Mouse (Mus musculus) liver, embryonic 12.5 days (tissue): ENCODE measurements around the gene Spock1. TPM values are rescaled to one million over a fixed set of nuclear protein-coding genes. Genes with fewer than 3 reads are reported as not detected.

Experiments used
- ATAC-seq: fragments of 200-750 bp; cut with Nextera tagmentation; 2 replicates; pipeline ENCODE4 v1.8.0; 2017; ENCODE audit warnings: moderate number of reproducible peaks, mild to moderate bottlenecking, moderate library complexity
- H3K27ac ChIP-seq: fragments of 300-500 bp; sonication (generic); 2 replicates; pipeline ENCODE4 v1.5.1; 2016; ENCODE audit warnings: mild to moderate bottlenecking
- H3K27me3 ChIP-seq: fragments of 300-500 bp; sonication (generic); replicated peaks from 2 replicates; pipeline ENCODE4 v1.6.1; 2016; ENCODE audit warnings: mild to moderate bottlenecking, moderate library complexity
- H3K36me3 ChIP-seq: fragments of 300-500 bp; sonication (generic); 2 replicates; pipeline ENCODE4 v1.6.1; 2016; ENCODE audit warnings: mild to moderate bottlenecking, moderate library complexity
- H3K4me1 ChIP-seq: fragments of 300-500 bp; sonication (generic); 2 replicates; pipeline ENCODE4 v1.6.1; 2016
- H3K4me2 ChIP-seq: fragments of 300-500 bp; sonication (generic); 2 replicates; pipeline ENCODE4 v1.6.1; 2016; ENCODE audit warnings: mild to moderate bottlenecking, moderate library complexity
- H3K4me3 ChIP-seq: fragments of 300-500 bp; sonication (generic); 2 replicates; pipeline ENCODE4 v1.5.1; 2016; ENCODE audit warnings: mild to moderate bottlenecking, moderate library complexity
- H3K9ac ChIP-seq: fragments of 300-500 bp; sonication (generic); 2 replicates; pipeline ENCODE4 v1.6.1; 2016; ENCODE audit warnings: mild to moderate bottlenecking, moderate library complexity
- H3K9me3 ChIP-seq: fragments of 300-500 bp; sonication (generic); replicated peaks from 2 replicates; pipeline ENCODE4 v1.6.1; 2016; ENCODE audit warnings: mild to moderate bottlenecking, moderate library complexity
- WGBS: fragments of 180-500 bp; shearing (Covaris S2); methylation state at CpG from one replicate; pipeline ENCODE4 v1.1.7; 2016; ENCODE audit not compliant: insufficient replicate concordance; 5-methylcytosine and 5-hydroxymethylcytosine counted together
- polyA plus RNA-seq: library from polyadenylated mRNA; unstranded; fragments of >200 nt; fragmentation: Nextera tagmentation; extraction: Ambion mirVana; gene quantifications from 2 replicates; pipeline ENCODE4 v1.2.1, GENCODE M21; 2016

Spock1 gene
- 0.27 and 0.43 TPM in 2 replicates for polyA plus RNA-seq

DNA sequence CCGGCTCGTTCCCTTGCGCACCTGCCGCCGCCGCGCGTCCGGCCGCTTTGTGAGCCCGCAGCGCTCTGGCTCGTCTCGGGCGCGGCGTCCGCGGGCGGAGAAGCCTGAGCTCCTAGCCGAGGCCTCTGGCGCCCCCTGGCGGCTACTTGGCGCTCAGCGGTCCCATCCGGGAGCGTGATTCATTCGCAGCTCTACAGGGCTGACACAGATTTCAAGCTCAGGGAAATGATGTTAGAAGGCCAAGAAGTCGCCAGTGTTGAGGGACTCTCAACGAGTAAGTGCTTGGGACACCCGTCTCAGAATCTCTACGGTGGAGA lies at the start of gene Spock1:
Gene Spock1 (minus strand): TSS at position 67 of the 317 bp plus-strand sequence.
- H3K27me3 ChIP-seq: peaks cover 37% of the 10 kb centered on the region
- H3K9ac ChIP-seq: no peak within 1 kb of the TSS
- 1% methylated on average over 32 of the region's 32 CpGs for WGBS
- peak within 1 kb of the TSS; percentile 32 for H3K4me3 ChIP-seq
- H3K27ac ChIP-seq: no peak within 1 kb of the TSS
- H3K36me3 ChIP-seq: no peaks in the 10 kb centered on the region
- ATAC-seq: no peak
- no peaks in the 10 kb centered on the region for H3K4me1 ChIP-seq
- H3K4me2 ChIP-seq: peak within 1 kb of the TSS; percentile 57
- H3K9me3 ChIP-seq: no peaks in the 10 kb centered on the region

DNA sequence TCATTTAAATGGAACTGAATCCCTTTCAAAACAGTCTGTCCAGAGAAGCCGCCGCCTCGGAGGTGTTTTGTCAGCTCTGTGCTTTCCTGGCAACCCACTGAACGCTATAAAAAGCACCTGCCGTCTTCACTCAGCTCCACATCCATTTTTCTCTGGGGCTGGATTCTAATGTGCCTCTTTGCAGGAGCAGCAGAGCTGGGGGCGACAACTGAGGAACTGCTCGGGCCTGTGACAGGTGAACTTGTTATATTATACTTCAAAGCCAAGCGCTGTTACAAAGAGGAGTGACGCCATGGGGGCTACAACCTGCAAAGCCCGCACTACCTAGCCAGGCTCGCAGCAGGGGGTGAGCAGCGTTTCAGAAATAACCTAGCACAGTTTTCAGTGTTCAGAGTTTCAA lies 42.0 kb upstream of the Spock1 start:
- H3K4me2 ChIP-seq: no peak overlapping the region
- no peaks in the 10 kb centered on the region for H3K36me3 ChIP-seq
- no peak overlapping the region for H3K27ac ChIP-seq
- H3K4me1 ChIP-seq: no peaks in the 10 kb centered on the region
- no peak overlapping the region for H3K9ac ChIP-seq
- H3K4me3 ChIP-seq: no peak overlapping the region
- no peaks in the 10 kb centered on the region for H3K27me3 ChIP-seq
- ATAC-seq: no peak
- WGBS: 78% methylated on average over 12 of the region's 12 CpGs
- H3K9me3 ChIP-seq: no peaks in the 10 kb centered on the region

DNA sequence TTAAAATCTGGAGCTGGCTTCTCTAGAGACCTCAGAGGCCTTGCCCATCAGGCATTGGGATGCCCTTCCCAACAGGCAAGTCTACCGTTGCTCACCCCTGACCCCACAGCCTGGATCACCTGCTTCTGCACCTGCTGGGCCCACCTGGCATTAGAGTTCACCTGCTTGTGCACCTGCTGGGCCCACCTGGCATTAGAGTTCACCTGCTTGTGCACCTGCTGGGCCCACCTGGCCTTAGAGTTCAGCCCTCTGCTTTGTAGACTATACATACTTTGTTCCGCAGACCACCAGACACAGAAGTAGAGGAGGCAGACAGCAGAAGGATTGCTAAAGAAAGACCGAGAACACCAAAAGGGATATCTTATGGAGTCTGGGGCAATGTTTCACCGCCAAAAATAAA lies 41.4 kb upstream of the Spock1 start:
- WGBS: 72% methylated on average over 4 of the region's 4 CpGs
- Histone ChIP-seq H3K4me2 (no peak overlapping the region), H3K27ac (no peak overlapping the region), H3K4me1 (no peaks in the 10 kb centered on the region), H3K9me3 (no peaks in the 10 kb centered on the region), H3K4me3 (no peak overlapping the region), H3K36me3 (no peaks in the 10 kb centered on the region), H3K27me3 (no peaks in the 10 kb centered on the region), H3K9ac (no peak overlapping the region)
- no peak for ATAC-seq

DNA sequence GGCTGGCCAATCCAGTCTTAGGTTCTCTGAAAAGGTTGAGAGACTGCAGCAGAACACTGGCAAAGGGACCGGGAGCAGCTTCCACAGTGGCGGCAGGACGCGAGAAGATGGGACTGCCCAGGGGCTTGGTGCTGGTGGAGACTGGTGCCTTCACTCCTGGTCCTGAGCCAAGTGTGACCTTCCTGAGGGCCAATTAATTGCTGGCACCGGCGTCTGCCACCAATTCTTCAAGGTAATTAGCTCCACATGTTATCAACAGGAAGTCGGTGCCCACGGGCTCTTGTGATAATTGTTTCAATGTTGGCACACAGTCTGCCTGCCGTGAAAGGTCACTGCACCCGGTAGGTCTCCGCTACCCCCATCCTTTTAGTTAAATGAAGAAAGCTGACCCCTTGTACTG lies 37.1 kb upstream of the Spock1 start:
- 71% methylated on average over 11 of the region's 11 CpGs for whole genome bisulfite sequencing
- Histone ChIP-seq H3K27ac (no peak overlapping the region), H3K9ac (no peak overlapping the region), H3K4me2 (no peak overlapping the region), H3K36me3 (no peaks in the 10 kb centered on the region), H3K9me3 (no peaks in the 10 kb centered on the region), H3K27me3 (no peaks in the 10 kb centered on the region), H3K4me1 (no peaks in the 10 kb centered on the region), H3K4me3 (no peak overlapping the region)
- ATAC-seq: no peak

DNA sequence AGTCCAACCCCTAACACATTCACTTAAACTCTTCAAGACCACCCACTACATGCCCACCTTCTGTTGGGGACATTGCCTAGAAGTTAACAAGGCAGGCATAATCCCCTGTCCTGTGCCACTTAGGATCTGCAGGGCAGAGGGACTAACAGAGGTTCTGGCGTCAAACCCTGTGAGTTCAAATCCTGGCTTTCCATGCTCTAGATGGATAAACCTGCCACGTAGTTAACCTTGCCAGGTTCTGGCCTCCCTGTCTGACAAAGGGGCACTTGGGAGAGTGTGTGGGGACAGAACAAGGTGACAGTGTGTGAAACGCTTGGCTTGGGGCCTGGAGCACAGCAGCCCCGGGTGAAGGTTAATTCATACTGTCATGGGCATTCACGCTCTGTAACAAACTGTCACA lies 36.3 kb upstream of the Spock1 start:
- H3K9me3 ChIP-seq: no peaks in the 10 kb centered on the region
- H3K4me2 ChIP-seq: no peak overlapping the region
- H3K27ac ChIP-seq: no peak overlapping the region
- H3K9ac ChIP-seq: no peak overlapping the region
- H3K36me3 ChIP-seq: no peaks in the 10 kb centered on the region
- H3K27me3 ChIP-seq: no peaks in the 10 kb centered on the region
- no peak for ATAC-seq
- WGBS: 70% methylated on average over 5 of the region's 5 CpGs
- H3K4me3 ChIP-seq: no peak overlapping the region
- no peaks in the 10 kb centered on the region for H3K4me1 ChIP-seq

DNA sequence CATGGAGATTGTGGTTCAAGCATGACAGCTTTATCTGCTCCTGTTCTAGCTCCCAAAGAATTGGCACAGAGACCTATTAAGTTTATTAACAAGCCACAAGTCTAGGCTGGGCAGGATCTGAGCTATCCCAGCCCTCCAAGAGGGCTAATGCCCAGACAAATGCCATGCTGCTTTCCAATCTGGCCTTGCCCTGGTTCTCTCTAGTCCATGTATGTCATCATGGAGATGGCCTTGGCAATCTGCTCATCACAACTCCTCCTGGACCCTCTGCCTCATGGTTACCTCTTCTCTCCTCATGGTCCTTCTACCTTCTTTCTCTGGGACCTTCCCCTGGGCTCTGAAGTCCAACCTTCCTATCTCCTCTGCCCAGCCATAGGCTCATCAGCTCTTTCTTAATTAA lies 35.8 kb upstream of the Spock1 start:
- ATAC-seq: no peak
- H3K9ac ChIP-seq: no peak overlapping the region
- no peak overlapping the region for H3K27ac ChIP-seq
- no peaks in the 10 kb centered on the region for H3K4me1 ChIP-seq
- H3K4me3 ChIP-seq: no peak overlapping the region
- no peaks in the 10 kb centered on the region for H3K27me3 ChIP-seq
- no peaks in the 10 kb centered on the region for H3K9me3 ChIP-seq
- H3K36me3 ChIP-seq: no peaks in the 10 kb centered on the region
- no peak overlapping the region for H3K4me2 ChIP-seq

DNA sequence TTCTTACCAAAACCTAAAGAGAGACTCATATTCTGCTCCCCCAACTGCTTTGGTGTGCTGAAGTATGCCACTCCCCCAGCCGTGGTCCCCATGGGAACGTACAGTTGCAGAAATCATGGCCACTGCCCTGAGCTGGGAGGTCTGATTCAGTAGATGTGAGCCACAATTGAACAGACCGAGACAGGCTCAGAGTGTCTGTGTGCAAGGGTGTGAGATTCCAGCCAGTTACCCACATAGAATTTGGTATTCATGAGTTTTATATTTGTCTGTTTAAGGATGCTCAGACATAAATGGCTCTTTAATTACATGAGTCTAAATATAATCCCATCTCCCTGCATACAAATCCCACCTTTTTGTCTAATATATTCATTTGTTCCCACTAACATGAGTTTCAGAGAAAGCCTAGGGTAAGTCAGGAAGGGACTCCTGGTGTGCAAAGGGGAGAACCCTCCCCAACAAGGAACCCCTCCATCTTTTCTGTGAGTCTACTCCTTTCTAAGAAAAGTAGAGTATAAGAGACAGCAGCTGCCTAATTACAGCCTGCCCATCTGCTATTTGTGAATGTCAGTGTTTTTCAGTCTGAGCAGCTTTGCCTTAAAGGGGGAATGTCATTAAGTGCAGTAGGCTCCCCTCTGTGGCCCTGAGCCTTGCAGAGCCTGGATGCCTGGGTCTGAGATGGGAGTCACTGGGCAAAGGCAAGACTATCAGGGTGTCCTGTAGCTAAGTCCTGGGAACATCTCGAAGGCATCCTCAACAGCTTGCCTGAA lies 29.5 kb upstream of the Spock1 start:
- Histone ChIP-seq H3K9ac (no peak overlapping the region), H3K27me3 (no peaks in the 10 kb centered on the region), H3K27ac (no peak overlapping the region), H3K4me3 (no peak overlapping the region), H3K9me3 (no peaks in the 10 kb centered on the region), H3K36me3 (no peaks in the 10 kb centered on the region), H3K4me2 (no peak overlapping the region), H3K4me1 (no peaks in the 10 kb centered on the region)
- WGBS: 55% methylated on average over 4 of the region's 4 CpGs
- no peak for ATAC-seq

DNA sequence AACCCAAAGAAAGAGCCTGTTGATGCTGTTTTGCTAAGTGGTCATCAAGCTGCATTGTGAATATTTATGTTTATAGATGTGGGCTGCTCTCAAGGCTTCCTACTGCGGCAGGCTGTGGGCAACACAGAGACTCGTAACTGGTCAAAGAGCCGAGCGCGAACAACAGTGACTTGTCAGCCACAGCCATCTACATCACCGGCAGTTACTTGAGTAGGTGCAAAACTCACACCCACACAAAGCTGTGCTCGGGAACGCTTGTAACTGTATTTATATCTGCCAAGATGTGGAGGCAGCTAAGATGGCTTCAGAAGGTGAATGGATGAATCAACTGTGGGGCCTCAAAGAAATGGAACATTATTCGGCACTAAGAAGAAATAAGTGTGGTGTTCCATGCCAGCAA lies 23.9 kb upstream of the Spock1 start:
- Histone ChIP-seq H3K9me3 (no peaks in the 10 kb centered on the region), H3K4me2 (no peak overlapping the region), H3K27ac (no peak overlapping the region), H3K4me1 (no peaks in the 10 kb centered on the region), H3K4me3 (no peak overlapping the region), H3K9ac (no peak overlapping the region), H3K36me3 (no peaks in the 10 kb centered on the region), H3K27me3 (no peaks in the 10 kb centered on the region)
- no peak for ATAC-seq
- 79% methylated on average over 9 of the region's 9 CpGs for WGBS

DNA sequence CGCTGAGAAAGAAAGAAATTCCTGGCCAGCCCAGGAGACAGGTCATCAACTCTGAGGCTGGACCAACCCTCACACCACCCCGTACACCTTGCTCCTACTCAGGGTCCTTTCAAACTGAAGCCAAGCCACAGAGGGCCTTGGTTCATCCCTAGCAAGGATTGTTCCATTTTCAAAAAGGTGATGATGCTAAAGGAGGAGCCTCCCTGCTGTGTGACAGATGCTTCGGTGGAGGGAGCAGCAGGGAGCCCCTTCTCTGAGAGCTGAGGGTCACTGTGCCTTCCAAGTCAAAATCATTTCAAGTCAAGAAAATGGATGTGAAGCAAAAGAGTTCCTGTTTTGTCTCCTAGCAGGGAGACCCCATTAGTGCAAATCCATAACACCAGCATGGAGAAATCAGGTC lies 23.2 kb upstream of the Spock1 start:
- no peaks in the 10 kb centered on the region for H3K9me3 ChIP-seq
- H3K27me3 ChIP-seq: no peaks in the 10 kb centered on the region
- no peak for ATAC-seq
- no peak overlapping the region for H3K27ac ChIP-seq
- H3K9ac ChIP-seq: no peak overlapping the region
- no peak overlapping the region for H3K4me3 ChIP-seq
- no peaks in the 10 kb centered on the region for H3K4me1 ChIP-seq
- H3K36me3 ChIP-seq: no peaks in the 10 kb centered on the region
- WGBS: 47% methylated on average over 3 of the region's 3 CpGs
- no peak overlapping the region for H3K4me2 ChIP-seq

DNA sequence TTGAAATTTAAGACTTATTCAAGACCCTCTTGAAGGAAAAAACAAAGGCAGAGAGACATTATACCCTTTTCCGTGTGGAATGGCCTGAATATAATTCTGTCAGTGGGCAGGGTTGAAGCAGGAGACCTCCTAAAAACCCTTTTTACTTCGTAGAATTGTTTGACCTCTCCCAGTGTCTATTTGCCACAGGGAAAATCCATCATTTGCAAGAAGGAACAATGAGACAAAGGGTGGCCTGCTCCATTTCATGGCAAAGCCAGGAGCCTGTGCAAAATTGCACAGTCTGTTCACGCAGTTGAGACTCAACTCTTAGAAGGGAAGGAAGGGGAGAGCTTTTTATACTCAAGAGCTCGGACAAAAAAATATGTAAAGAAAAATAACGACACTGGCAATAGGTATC lies 22.6 kb upstream of the Spock1 start:
- no peak for ATAC-seq

DNA sequence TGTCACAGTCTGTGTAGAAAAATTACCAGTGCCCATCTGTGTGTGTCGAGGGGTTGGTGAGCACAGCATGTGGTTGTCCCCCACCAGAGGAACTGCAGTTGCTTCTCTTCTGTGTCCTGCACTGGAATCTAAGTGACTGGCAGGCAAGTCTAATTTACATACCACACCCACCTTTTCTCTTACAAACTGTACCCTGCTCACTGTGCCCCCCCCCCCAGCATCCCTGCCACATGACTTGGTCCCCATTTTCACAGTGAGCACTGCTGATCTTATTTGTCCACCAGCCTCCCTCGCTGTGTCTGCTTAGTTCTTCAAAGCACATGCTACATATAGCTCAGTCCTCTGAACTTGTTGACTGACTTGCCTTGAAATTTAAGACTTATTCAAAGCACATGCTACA lies 22.2 kb upstream of the Spock1 start:
- 50% methylated on average over 2 of the region's 2 CpGs for WGBS
- ATAC-seq: no peak
- 0 out of 2 replicates have a peak, but pooled peaks cover 4% of the 10 kb centered on the region for H3K9me3 ChIP-seq

More for the DNA sequence above, 22.6 kb upstream of the Spock1 start:
- 60% methylated on average over 5 of the region's 5 CpGs for WGBS
- no peaks in the 10 kb centered on the region for H3K27me3 ChIP-seq
- no peaks in the 10 kb centered on the region for H3K4me1 ChIP-seq
- H3K9me3 ChIP-seq: 0 out of 2 replicates have a peak, but pooled peaks cover 2% of the 10 kb centered on the region
- H3K27ac ChIP-seq: no peak overlapping the region
- no peak overlapping the region for H3K4me3 ChIP-seq
- no peak overlapping the region for H3K9ac ChIP-seq
- no peak overlapping the region for H3K4me2 ChIP-seq
- H3K36me3 ChIP-seq: no peaks in the 10 kb centered on the region

DNA sequence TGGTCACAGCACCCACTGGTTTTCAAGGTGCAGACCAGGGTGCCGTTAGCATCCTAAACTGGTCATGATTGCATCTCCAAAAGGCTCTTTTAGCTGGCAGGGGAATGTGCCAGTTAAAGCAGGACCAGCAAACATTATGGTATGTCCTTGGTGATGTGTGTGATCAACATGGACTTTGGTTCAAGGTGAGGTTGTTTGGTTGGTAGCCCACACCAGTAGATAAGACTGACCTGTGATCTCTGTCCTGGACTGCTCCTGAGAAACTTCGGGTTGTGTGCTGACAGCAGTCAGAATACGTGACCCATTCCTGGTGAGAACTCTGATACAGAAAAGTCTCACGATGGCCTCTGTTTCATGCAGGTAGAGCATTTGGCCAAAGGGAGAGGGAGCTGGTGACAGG lies 11.8 kb upstream of the Spock1 start:
- Histone ChIP-seq H3K36me3 (no peaks in the 10 kb centered on the region), H3K27me3 (no peaks in the 10 kb centered on the region), H3K9me3 (peaks cover 3% of the 10 kb centered on the region; the same call in 1 of the 2 replicates), H3K9ac (no peak overlapping the region), H3K27ac (no peak overlapping the region), H3K4me3 (no peak overlapping the region), H3K4me2 (no peak overlapping the region), H3K4me1 (no peaks in the 10 kb centered on the region)
- ATAC-seq: no peak
- WGBS: 67% methylated on average over 4 of the region's 4 CpGs

More for the DNA sequence above, 22.2 kb upstream of the Spock1 start:
- Histone ChIP-seq H3K4me1 (no peaks in the 10 kb centered on the region), H3K4me2 (no peak overlapping the region), H3K27me3 (no peaks in the 10 kb centered on the region), H3K9ac (no peak overlapping the region), H3K4me3 (no peak overlapping the region), H3K36me3 (no peaks in the 10 kb centered on the region), H3K27ac (no peak overlapping the region)

DNA sequence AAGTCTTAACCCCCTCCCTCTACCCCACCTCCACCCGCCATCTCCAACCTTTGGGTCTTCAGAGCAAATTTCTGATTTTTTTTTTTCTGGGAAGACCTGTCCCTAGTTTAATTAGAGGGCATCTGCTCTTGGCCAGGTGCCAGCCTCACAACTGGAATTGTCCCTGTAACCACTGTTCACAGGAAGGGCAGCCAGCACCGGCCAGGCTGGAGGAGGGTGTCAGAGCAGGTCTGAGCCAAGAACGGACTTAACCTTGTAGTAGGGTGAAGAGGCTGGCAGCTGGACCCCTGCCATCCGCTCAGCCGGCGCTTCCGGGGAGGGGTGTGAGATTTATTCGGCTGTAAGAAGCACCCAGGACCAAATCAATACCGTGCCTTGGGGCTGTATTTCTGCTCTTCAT lies 3.0 kb upstream of the Spock1 start:
- Histone ChIP-seq H3K9me3 (no peaks in the 10 kb centered on the region), H3K36me3 (no peaks in the 10 kb centered on the region), H3K4me1 (no peaks in the 10 kb centered on the region), H3K27me3 (peaks cover 31% of the 10 kb centered on the region), H3K4me2 (no peak overlapping the region), H3K27ac (no peak overlapping the region), H3K4me3 (no peak overlapping the region), H3K9ac (no peak overlapping the region)
- 71% methylated on average over 9 of the region's 9 CpGs for WGBS
- no peak for ATAC-seq
